Mouse (Mus musculus) CD4-positive, CD25-positive, alpha-beta regulatory T cell, adult 4 months (primary cell): Measurements from ENCODE around the gene Prmt6. TPM values are rescaled to one million over a fixed set of nuclear protein-coding genes. Genes with fewer than 3 reads are reported as not detected.
A peak's percentile ranks its signal among the peaks of the same experiment; 100 is the strongest.

ENCODE experiments used
- ATAC-seq: one replicate; pipeline ENCODE4 v1.8.0; 2017
- polyA plus RNA-seq, 2 experiments: library from polyadenylated mRNA; unstranded; fragments of 100-300 nt; shearing (Covaris generic); gene quantifications; one replicate each; pipeline ENCODE4 v1.2.1; 2017

Gene Prmt6
- 1 to 10 TPM; 3.7 to 5.1 TPM for polyA plus RNA-seq

- peak; percentile 92 for ATAC-seq
These were observed at the start of gene Prmt6 for GRCm38 (mm10) chr3:110250839-110251700. Prmt6 (minus strand) TSS chr3:110250998.

GRCm38 (mm10) chr3:110290485-110291045 is 39.8 kb upstream of the Prmt6 start:
- no peak for ATAC-seq

- ATAC-seq, result no peak
These were observed 31.9 kb upstream of the Prmt6 start for GRCm38 (mm10) chr3:110282651-110283050.

GRCm38 (mm10) chr3:110267790-110268189 is 17.0 kb upstream of the Prmt6 start:
- ATAC-seq, result no peak

GRCm38 (mm10) chr3:110253105-110253504 is 2.3 kb upstream of the Prmt6 start:
- no peak for ATAC-seq

- peak; percentile 52 for ATAC-seq
These were observed 633 bp downstream of the Prmt6 start for GRCm38 (mm10) chr3:110249891-110250838.

- no peak for ATAC-seq
These were observed 13.9 kb downstream of the Prmt6 start for GRCm38 (mm10) chr3:110236819-110237463.

Other genes starting within 250 kb of the Prmt6 start
- gene Ntng1, start 107.0 kb downstream of the Prmt6 start, polyA plus RNA-seq, result not detected